Mouse (Mus musculus) spleen, postnatal 14 days (tissue): Measurements from ENCODE around the gene Dennd5b.
"Not testable (repeated sequence)": the region's sequence is repeated elsewhere in the genome, so short reads cannot be mapped to it uniquely, and the experiment has no call there.

Experiments used
- DNase-seq, 2 experiments: peaks; one replicate each; pipeline ENCODE4 v3.0.0; 2021 to 2022; ENCODE audit warnings: low spot score in 2 of 2

Dennd5b gene

GRCm38 (mm10) chr6:149010766-149011301, 90.6 kb downstream of the Dennd5b start:
- no peak for DNase-seq

GRCm38 (mm10) chr6:149005009-149005408, 96.5 kb downstream of the Dennd5b start:
- no peak for DNase-seq

GRCm38 (mm10) chr6:148994327-148994999, 107.0 kb downstream of the Dennd5b start:
- DNase-seq = no peak

- DNase-seq = no peak
Measured at GRCm38 (mm10) chr6:148993117-148994077, 108.1 kb downstream of the Dennd5b start.

GRCm38 (mm10) chr6:148992373-148993116, 108.9 kb downstream of the Dennd5b start:
- DNase-seq = no peak

GRCm38 (mm10) chr6:148991660-148992372, 109.7 kb downstream of the Dennd5b start:
- no peak for DNase-seq

GRCm38 (mm10) chr6:148989792-148990491, 111.5 kb downstream of the Dennd5b start:
- not testable (repeated sequence) for DNase-seq

GRCm38 (mm10) chr6:148986003-148986402, 115.5 kb downstream of the Dennd5b start:
- DNase-seq = no peak

- no peak for DNase-seq
Measured at GRCm38 (mm10) chr6:148980495-148980894, 121.0 kb downstream of the Dennd5b start.

- no peak for DNase-seq
Measured at GRCm38 (mm10) chr6:148975096-148975495, 126.4 kb downstream of the Dennd5b start.

GRCm38 (mm10) chr6:148972891-148973290, 128.6 kb downstream of the Dennd5b start:
- no peak for DNase-seq

- DNase-seq = no peak
Measured at GRCm38 (mm10) chr6:148972059-148972848, 129.2 kb downstream of the Dennd5b start.

- no peak for DNase-seq
Measured at GRCm38 (mm10) chr6:148971385-148971940, 130.0 kb downstream of the Dennd5b start.

GRCm38 (mm10) chr6:148961285-148961684, 140.2 kb downstream of the Dennd5b start:
- DNase-seq = no peak

- no peak for DNase-seq
Measured at GRCm38 (mm10) chr6:148959540-148960238, 141.8 kb downstream of the Dennd5b start.

- no peak for DNase-seq
Measured at GRCm38 (mm10) chr6:148958712-148959111, 142.8 kb downstream of the Dennd5b start.

GRCm38 (mm10) chr6:148957046-148957445, 144.4 kb downstream of the Dennd5b start:
- no peak for DNase-seq

GRCm38 (mm10) chr6:148955641-148956420, 145.6 kb downstream of the Dennd5b start:
- no peak for DNase-seq
